Mouse (Mus musculus) kidney, adult 2 months (tissue): ENCODE data around the gene Tpcn2. TPM values are rescaled to one million over a fixed set of nuclear protein-coding genes. Genes with fewer than 3 reads are reported as not detected.
A peak's percentile ranks its signal among the peaks of the same experiment; 100 is the strongest.

Source experiments
- DNase-seq: peaks from one replicate; pipeline ENCODE4 v3.0.0; 2021
- H3K27ac ChIP-seq: fragments of 200-500 bp; 2 replicates; pipeline ENCODE4 v1.5.1; 2012; ENCODE audit warnings: low read depth, low read length, control low read depth, inconsistent platforms; ENCODE audit not compliant: insufficient read depth
- H3K27me3 ChIP-seq: fragments of 200-500 bp; replicated peaks from 2 replicates; pipeline ENCODE4 v1.6.1; 2012; ENCODE audit warnings: mild to moderate bottlenecking, moderate library complexity, low read length, inconsistent platforms; ENCODE audit not compliant: control insufficient read depth, insufficient read depth
- H3K36me3 ChIP-seq: fragments of 200-500 bp; 2 replicates; pipeline ENCODE4 v1.6.1; 2012; ENCODE audit warnings: mild to moderate bottlenecking, moderate library complexity, low read length, inconsistent platforms; ENCODE audit not compliant: control insufficient read depth, insufficient read depth
- H3K4me1 ChIP-seq: fragments of 200-500 bp; 2 replicates; pipeline ENCODE4 v1.6.1; 2011; ENCODE audit warnings: low read length; ENCODE audit not compliant: control insufficient read depth, insufficient read depth
- H3K4me3 ChIP-seq: fragments of 200-500 bp; 2 replicates; pipeline ENCODE4 v1.5.1; 2011; ENCODE audit warnings: mild to moderate bottlenecking, low read depth, low read length, control low read depth; ENCODE audit not compliant: insufficient read depth
- CTCF ChIP-seq: fragments of 200-500 bp; conservative IDR thresholded peaks from 2 replicates; pipeline ENCODE4 v1.5.1; 2011; ENCODE audit warnings: low read depth, mild to moderate bottlenecking, control low read depth, low read length, moderate library complexity, mixed read lengths; ENCODE audit not compliant: insufficient read depth, insufficient read length
- POLR2A ChIP-seq: fragments of 200-500 bp; IDR thresholded peaks from one replicate; pipeline ENCODE4 v1.6.1; 2011; ENCODE audit warnings: low read depth, low read length, control low read depth
- WGBS: fragments of 180-500 bp; shearing (Covaris S2); methylation state at CpG from one replicate; pipeline ENCODE4 v1.1.7; 2018; 5-methylcytosine and 5-hydroxymethylcytosine counted together
- polyA plus RNA-seq: library from polyadenylated mRNA; depleted of rRNA; stranded (reverse); fragments of >200 nt; gene quantifications from 2 replicates; pipeline ENCODE4 v1.2.3, GENCODE M21; 2012

Tpcn2 gene
- polyA plus RNA-seq, 1 experiment = 9.5 TPM

DNA sequence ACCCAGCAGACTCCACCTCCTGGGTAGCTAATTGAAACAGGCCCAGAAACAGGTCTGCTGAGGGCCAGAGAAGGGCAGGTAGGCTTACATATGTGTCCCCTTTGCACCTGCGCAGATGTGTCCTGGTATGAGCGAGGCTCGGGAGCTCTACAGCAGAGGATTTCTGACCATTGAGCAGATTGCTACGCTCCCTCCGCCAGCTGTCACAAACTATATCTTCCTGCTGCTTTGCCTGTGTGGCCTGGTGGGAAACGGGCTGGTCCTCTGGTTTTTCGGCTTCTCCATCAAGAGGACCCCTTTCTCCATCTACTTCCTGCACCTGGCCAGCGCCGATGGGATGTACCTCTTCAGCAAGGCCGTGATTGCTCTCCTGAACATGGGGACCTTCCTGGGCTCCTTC lies 23.8 kb upstream of the Tpcn2 start:
- TF ChIP-seq CTCF (no peak), POLR2A (no peak)
- WGBS = 92% methylated on average over 10 of the region's 10 CpGs
- Histone ChIP-seq H3K27me3 (no peaks in the 10 kb centered on the region), H3K36me3 (no peaks in the 10 kb centered on the region), H3K4me3 (no peak overlapping the region), H3K4me1 (no peaks in the 10 kb centered on the region), H3K27ac (no peak overlapping the region)
- no peak for DNase-seq

DNA sequence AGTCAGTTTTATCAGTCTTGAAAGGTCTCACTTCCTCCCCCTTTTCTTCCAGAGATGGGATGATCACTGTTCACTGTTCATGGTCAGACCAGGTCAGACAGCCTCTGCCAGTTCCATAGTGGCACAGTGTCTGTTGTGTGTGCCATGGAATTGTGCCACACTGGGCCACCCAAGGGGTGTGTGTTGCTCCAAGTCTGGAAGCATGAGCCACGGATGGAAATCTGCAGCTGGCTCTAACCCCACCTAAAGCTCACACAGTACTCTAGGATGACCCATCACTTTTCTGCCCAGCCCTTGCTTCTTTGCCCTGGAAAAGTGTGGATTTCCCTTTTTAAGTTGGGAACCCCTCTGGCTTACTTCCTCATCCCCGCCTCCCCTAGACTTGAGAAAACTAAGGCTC lies 20.3 kb upstream of the Tpcn2 start:
- DNase-seq = no peak
- Histone ChIP-seq H3K27me3 (no peaks in the 10 kb centered on the region), H3K4me3 (no peak overlapping the region), H3K36me3 (no peaks in the 10 kb centered on the region), H3K4me1 (no peaks in the 10 kb centered on the region), H3K27ac (no peak overlapping the region)
- 92% methylated on average over 2 of the region's 2 CpGs for WGBS
- TF ChIP-seq CTCF (no peak), POLR2A (no peak)

DNA sequence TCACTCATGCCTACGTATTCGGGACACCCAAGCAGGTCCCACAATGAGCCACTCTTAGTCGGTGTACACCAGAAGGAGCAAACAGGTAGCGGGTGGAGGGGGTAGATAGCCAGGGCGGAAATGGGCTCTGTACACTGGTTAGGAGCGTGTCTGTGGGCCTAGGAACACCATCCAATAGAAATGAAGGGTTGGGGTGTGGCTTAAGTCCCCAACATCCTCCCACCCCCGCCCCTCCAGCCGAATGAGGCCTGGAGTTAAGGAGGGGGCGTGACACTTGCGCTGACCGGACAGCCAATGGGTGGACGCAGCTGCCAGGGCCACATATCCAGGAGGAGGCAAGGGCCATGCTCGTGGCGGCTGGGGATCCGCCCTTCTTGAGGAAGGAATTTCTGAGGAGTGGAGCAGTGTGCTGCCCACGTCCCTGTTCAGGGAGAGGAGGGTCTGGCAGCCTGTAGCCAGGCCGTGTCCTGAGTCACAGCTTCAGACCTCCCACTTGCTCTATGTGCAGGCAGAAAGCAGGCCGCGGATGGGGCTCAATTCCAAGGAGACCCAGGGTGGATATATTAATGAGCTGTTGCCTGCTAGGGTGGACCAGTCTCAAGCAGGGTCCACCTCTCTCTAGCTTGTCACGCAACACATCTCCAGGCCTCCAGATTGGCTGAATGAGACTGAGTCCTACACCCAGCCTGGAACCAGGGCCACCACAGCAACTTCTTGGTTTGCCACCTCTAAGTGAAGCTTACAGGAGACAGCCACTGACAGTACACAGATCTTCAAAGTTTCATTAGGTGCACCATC lies 18.9 kb upstream of the Tpcn2 start:
- no peaks in the 10 kb centered on the region for H3K36me3 ChIP-seq
- no peak overlapping the region for H3K4me3 ChIP-seq
- WGBS = 24% methylated on average over 20 of the region's 20 CpGs

DNA sequence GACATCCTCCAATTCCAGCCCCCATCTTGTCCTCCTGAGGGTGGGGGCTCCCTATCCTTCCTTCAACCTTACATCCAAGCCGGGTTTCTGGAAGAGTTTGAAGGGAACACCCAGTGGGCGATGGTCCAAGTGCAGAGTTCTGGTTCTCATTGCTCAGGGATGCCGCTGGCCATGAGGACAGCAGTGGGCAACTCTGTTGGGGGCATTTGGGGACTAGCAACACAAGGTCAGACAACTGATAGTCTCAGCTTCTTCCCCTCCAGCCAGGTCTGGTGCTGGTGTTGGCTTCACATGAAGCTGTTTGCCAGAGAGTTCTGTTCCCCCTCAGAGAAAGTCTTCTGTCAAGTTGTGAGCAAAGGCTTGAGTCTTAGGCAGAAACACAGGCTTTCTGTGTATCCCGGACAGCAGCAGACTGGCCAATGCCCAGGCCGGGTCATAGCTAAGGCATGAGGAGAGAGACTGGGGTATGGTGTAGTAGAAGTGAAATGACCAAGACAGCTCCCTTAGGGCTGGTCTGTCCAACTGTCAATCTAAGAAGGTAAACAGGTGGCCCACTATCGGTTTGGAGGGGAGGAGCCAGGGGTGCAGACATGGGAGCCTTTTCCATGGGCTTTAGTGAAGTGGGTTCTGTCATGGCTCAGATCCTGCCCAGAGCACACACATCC lies 17.7 kb upstream of the Tpcn2 start:
- TF ChIP-seq CTCF (no peak), POLR2A (no peak)
- H3K27ac ChIP-seq = no peak overlapping the region
- H3K4me3 ChIP-seq = no peak overlapping the region
- DNase-seq = no peak
- H3K36me3 ChIP-seq = no peaks in the 10 kb centered on the region
- no peaks in the 10 kb centered on the region for H3K4me1 ChIP-seq
- H3K27me3 ChIP-seq = no peaks in the 10 kb centered on the region
- whole genome bisulfite sequencing = 81% methylated on average over 6 of the region's 6 CpGs

More for the DNA sequence above, 18.9 kb upstream of the Tpcn2 start:
- H3K27ac ChIP-seq = no peak overlapping the region
- TF ChIP-seq POLR2A (no peak), CTCF (no peak)
- DNase-seq = peak; percentile 57
- H3K27me3 ChIP-seq = no peaks in the 10 kb centered on the region
- H3K4me1 ChIP-seq = no peaks in the 10 kb centered on the region

DNA sequence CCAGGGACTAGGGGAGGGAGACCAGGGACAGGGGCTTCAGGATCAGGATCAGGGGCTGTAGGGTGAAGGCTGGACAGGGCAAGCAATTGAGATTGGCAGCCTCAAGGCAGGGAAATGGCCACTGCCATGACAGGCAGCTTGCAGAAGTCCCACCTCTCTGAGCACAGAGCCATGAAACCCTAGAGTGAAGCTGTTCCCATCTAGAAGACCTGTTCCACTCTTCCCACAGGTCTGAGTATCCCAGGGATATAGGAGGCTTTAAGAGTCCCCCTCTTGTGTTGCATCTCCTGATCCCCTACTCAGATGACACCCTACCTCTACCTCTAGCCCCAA lies 17.2 kb upstream of the Tpcn2 start:
- Histone ChIP-seq H3K4me3 (peak overlapping the region; percentile 2; the same call in 1 of the 2 replicates), H3K27me3 (no peaks in the 10 kb centered on the region), H3K36me3 (no peaks in the 10 kb centered on the region), H3K27ac (peak overlapping the region; percentile 51; the same call in 1 of the 2 replicates), H3K4me1 (no peaks in the 10 kb centered on the region)
- no peak for DNase-seq
- no peak for TF ChIP-seq CTCF
- TF ChIP-seq POLR2A = no peak

DNA sequence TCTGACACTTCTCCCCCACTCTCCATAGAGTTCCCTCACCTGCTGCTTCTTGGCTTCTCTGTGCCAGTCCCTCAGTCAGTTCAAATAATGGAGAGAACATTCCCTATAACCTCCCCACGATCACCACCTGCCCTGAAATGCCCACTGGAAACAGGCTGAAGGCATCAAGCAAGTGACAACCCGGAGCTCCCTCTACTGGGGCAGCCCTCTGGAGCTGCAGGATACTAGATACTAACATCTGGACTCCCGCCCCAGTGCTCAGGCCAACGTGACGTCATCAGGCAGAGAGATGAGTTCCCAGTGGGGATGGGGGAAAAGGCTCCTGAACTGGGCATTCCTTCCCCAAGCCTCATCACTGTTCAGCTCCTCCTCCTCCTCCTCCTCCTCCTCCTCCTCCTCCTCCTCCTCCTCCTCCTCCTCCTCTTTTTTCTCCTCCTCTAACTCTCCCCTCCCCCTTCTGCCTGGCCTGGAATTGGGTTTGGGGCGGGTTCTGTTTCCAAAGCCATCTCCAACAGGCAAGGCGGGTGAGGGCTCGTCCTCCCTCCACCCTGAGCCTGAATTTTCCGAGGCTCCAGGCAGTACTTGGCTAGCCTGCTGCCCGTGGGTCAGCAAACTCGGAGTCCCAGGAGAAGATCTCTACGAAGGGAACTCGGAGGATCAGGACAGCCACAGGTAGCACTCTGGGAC lies 16.7 kb upstream of the Tpcn2 start, which contains the start of gene Mrgprf:
TSS of gene Mrgprf (plus strand) at position 508 of the 687 bp plus-strand sequence.
- no peaks in the 10 kb centered on the region for H3K36me3 ChIP-seq
- H3K27ac ChIP-seq = peak within 1 kb of the TSS; percentile 51; the same call in 1 of the 2 replicates
- WGBS = 30% methylated on average over 12 of the region's 13 CpGs
- H3K4me3 ChIP-seq = peak within 1 kb of the TSS; percentile 2; the same call in 1 of the 2 replicates
- H3K27me3 ChIP-seq = no peaks in the 10 kb centered on the region
- TF ChIP-seq CTCF (0 out of 2 replicates have a peak, but pooled peaks have one; percentile 2), POLR2A (no peak)
- DNase-seq = peak; percentile 28
- H3K4me1 ChIP-seq = no peaks in the 10 kb centered on the region
